Mouse (Mus musculus) left cerebral cortex, adult 2 months (tissue): ENCODE measurements around the gene Coq8a. TPM values are rescaled to one million over a fixed set of nuclear protein-coding genes. Genes with fewer than 3 reads are reported as not detected.

Experiments used
- DNase-seq, 2 experiments: peaks; one replicate each; pipeline ENCODE4 v3.0.0; 2021 to 2022; ENCODE audit warnings: low spot score in 2 of 2, mixed read lengths in 1 of 2; ENCODE audit errors: extremely low spot score in 1 of 2
- H3K27ac ChIP-seq: fragments of 200-600 bp; 2 replicates; pipeline ENCODE4 v1.8.1; 2022
- H3K4me3 ChIP-seq: fragments of 200-600 bp; 2 replicates; pipeline ENCODE4 v1.8.1; 2022
- CTCF ChIP-seq: fragments of 200-600 bp; IDR thresholded peaks from 2 replicates; pipeline ENCODE4 v1.8.1; 2022; ENCODE audit warnings: antibody characterized with exemption, mild to moderate bottlenecking, moderate library complexity
- intact Hi-C: fragments of 180-260 bp; cut with DNase I; formaldehyde crosslinking; loops from one replicate; pipeline ENCODE4 v1.15.1; 2025
- total RNA-seq, 2 experiments: library from RNA; stranded (reverse); gene quantifications; 2 replicates each; pipeline ENCODE4 v1.2.3; 2021

The Coq8a gene
- total RNA-seq, 2 experiments from 2014 or later, result 44.0 to 50.0 TPM

DNA sequence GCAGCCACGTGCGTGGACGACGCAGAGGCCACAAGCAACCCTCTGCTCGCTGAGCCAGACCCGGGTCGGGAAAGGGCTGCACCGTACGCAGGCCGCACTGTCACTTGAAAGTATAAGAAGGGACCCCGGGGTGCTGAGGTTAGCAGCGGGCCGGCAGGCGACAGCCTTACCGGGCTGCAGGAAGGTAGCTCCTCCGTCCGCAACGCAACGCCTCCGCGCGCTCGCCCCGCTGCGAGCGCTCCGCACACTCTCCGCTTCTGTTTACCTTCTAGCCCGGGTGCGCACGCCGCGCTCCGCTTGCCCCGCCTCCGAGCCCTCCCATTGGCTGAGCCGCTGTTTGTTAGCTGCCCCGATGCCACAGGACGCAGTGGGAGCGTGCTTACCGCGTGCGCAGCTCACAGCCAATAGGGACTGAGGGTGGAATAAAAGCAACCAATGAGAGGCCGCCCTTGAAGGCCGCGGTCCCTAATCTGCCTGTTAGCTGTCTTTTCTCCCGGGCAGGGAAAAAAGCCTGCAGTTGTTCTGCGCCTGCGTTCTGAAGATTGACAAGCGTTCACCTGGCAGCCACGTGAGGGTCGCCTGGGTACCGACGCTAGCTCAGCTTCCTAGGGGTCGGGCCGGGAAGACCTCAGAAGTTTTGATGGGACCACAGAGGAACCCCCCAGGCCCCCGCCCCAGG is 3.6 kb downstream of the Coq8a start:
- no peak for TF ChIP-seq CTCF
- H3K4me3 ChIP-seq, result peak overlapping the region; percentile 69
- peak overlapping the region; percentile 48 for H3K27ac ChIP-seq
- peak; percentile 97 to 98 for DNase-seq
- intact Hi-C loops, result no loop called here

DNA sequence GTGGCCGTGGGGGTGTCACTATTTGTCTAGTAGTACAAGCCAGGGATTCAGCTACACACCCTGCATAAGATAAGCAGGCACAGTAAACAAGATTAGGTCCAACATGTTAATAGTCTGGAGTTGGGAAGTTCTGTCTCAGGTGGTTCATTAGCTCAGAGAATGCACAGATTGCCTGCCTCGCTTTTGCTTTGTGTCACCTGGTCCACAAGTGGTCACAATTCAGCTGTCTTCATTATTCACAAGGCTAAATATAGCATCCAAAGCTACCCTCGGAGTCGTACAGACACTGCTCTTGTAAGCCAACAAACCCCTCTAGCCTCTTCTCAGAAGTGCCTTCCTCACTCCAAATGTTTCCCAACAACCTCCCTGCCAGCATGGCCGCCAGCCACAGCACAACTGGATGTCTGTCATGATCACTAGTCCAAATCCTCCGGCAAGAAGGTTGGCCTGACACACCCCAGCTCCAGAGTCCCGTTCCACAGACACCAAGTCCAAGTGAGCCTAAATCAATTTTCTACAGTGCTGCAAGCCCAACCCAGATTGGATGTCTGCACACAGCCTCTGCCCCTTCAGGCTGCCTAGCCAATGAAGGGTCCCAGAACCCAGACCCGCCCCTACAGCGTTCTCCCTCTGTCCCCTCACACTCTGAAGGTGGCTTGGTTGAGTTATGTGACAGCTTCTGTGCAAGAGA is 4.5 kb downstream of the Coq8a start:
- peak overlapping the region; percentile 48; the same call in 1 of the 2 replicates for H3K27ac ChIP-seq
- peak overlapping the region; percentile 69 for H3K4me3 ChIP-seq
- intact Hi-C loops, result no loop called here
- DNase-seq, result peak in 1 of 2 experiments; percentile 21
- TF ChIP-seq CTCF, result no peak

DNA sequence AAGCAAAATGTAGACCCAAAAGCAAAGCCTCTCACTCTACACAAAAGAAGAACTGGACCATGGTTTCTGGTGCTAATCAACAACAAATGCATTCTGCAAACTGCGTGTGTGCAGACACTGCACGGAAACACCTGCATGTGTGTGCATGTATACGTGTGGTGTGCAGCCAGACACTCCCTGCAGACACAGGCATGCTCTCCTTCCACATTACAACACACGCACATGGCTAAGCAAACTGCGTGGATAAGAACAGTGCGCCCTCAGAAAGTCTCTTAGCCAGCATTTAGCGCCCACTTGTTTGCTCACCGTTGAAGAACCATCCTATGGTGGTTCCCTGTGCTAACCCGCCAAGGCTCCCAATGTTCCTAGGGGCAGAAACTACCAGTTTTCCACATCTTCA is 5.4 kb downstream of the Coq8a start:
- no peak for DNase-seq
- intact Hi-C loops, result no loop called here
- no peak overlapping the region for H3K27ac ChIP-seq
- no peak overlapping the region for H3K4me3 ChIP-seq
- TF ChIP-seq CTCF, result no peak

DNA sequence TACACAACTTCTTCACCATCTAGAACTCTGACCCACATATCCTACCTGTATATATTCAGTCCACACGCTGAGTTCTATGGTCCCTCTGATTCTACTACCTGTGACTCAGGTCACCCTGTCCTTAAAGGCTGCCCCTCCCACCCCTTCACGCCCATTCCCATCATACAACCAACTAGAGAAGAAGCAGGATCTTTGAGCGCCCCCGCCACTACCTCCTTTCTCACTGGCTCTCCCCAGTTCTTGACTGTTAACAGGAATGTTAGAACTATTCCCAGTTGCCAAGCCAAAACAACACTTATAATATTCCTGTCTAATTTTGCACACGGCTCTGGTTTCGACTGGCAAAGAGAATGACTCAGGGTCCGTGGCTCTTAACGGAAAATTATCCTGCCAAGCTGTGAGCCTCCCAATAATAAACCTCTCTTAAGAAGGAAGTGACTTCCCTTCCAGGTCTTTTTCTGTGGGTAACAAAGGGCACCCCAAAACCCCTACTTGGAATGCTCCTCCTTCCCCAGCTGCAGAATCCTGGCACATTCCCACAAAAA is 5.9 kb downstream of the Coq8a start:
- TF ChIP-seq CTCF, result no peak
- intact Hi-C loops, result no loop called here

DNA sequence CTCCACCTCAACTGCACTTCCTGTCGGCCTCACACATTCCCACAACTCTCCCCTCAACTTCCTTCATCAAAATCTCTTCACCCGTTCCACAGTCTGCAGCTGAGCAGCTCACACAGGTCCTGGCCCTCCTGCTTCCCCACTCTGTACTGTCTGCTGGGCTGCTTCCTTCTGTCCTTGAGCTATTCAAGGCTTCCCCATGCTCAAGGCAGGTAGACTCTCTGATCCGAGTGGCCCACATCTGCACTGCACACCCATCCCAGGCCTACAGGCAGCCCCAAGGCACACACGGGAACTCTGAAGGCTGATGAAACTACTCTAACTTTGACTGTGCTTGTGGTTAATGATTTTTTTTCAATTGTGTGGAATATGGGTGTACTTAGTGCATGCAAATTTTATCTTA is 6.5 kb downstream of the Coq8a start:
- intact Hi-C loops, result no loop called here
- Histone ChIP-seq H3K27ac (no peak overlapping the region), H3K4me3 (no peak overlapping the region)
- no peak for TF ChIP-seq CTCF
- DNase-seq, result no peak

More for the DNA sequence above, 5.9 kb downstream of the Coq8a start:
- no peak overlapping the region for H3K4me3 ChIP-seq
- no peak for DNase-seq
- H3K27ac ChIP-seq, result no peak overlapping the region

DNA sequence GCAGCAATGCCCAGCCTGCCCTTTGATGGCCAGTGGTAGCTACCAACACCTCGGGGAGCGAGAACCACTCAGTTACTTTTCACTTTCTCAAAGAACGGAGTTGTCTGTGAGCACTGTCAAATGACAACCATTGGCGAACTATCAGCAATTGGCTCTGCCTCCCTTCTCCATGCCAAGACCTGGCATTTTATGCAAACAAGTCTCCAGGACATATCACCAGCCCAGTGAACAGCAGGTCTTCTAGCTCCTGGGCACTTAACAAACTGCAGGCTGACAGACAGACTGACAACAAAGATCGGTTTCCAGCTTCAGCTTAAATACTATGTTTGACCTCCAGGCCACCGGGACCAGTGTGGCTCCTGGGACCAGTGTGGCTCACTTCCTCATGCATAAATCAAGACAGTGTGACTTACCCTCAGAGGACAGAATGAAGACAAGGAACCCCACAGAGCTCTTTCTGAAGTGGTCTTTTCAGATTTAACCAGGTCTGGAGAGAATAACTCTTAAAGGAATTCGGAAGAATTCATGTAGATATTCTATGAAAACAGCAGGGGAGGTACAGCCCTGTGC is 7.7 kb downstream of the Coq8a start:
- Histone ChIP-seq H3K27ac (no peak overlapping the region), H3K4me3 (no peak overlapping the region)
- intact Hi-C loops, result no loop called here
- TF ChIP-seq CTCF, result no peak
- DNase-seq, result no peak

DNA sequence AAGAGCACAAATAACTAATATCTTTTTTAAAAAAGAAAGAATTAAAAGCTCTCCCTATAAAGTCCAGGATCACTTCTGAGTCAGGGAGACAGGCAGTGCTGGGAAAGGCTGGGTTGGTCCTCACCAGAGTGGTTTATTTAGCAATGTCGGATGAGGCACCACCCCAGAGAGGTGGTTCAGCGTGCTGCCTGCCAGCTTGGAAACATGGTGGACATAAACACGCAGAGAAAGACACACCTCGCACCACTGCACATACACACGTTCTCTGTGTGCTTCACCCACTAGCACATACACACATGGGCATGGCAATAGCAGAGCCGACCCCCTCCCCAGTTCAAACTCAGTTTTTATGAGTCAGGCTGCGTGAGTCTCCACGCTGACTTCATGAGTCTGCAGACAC is 8.3 kb downstream of the Coq8a start:
- no peak for DNase-seq
- no peak overlapping the region for H3K4me3 ChIP-seq
- TF ChIP-seq CTCF, result no peak
- no peak overlapping the region for H3K27ac ChIP-seq
- intact Hi-C loops, result no loop called here

DNA sequence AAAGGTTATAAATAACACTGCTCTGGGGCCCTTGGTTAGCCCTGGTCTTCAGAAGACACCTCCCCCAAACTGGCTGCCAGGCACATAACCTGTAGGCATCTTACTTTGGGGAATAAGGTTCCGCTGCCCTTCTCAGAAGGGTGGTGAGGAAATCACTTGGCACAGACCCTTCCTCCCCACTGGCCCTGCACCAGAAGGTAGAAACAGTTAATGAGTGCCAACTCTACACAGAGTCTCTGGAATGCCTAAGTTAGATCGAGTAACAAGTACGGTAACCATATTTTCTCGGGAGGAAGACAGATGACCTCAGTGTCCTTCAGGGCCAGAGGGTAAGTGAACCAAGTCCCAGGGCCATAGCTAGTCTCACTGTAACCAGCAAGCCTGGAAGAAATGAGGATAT is 10.5 kb downstream of the Coq8a start:
- H3K4me3 ChIP-seq, result no peak overlapping the region
- H3K27ac ChIP-seq, result no peak overlapping the region
- DNase-seq, result no peak
- intact Hi-C loops, result no loop called here
- TF ChIP-seq CTCF, result no peak

DNA sequence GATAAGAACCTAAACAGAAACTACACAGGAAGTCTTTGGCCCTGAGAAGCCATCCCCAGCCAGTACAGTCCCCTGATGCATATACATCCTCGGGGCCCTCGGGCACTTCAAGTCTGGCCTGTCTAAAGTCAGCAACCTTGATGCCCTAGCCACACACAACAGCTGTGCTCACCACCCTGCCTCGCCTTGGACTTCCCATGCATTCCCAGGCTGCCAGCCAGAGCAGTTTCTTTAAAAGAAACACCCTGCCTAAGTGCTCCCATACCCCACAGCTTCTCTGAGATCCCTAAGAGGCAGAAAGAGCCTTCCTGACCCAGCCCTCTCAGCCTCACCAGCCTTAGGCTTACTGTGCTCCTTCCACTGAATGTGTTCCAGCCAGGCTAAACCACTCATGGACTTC is 13.0 kb downstream of the Coq8a start:
- intact Hi-C loops, result no loop called here
- H3K27ac ChIP-seq, result no peak overlapping the region
- peak in 1 of 2 experiments; percentile 8 for DNase-seq
- no peak for TF ChIP-seq CTCF
- H3K4me3 ChIP-seq, result no peak overlapping the region

DNA sequence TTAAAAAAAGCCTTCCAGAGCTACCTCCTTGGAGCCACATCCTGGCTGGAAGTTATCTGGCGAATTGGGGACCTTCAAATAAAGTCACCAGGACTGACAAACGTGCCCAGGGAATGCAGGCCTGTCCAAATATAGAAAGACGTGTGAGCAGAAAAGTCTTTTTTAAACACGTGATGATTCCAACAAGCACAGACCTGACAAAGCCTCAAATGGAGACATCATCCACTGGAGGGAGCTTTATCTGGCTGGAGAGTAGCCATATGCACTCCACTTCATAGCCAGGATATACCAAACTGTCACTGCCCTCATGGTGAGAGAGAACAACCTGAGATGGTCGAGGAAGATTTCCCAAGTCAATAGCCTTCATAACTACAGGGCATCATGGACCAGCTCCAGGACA is 13.5 kb downstream of the Coq8a start:
- no peak for DNase-seq
- intact Hi-C loops, result no loop called here
- Histone ChIP-seq H3K27ac (no peak overlapping the region), H3K4me3 (no peak overlapping the region)
- TF ChIP-seq CTCF, result no peak; the same call in 1 of the 2 replicates

DNA sequence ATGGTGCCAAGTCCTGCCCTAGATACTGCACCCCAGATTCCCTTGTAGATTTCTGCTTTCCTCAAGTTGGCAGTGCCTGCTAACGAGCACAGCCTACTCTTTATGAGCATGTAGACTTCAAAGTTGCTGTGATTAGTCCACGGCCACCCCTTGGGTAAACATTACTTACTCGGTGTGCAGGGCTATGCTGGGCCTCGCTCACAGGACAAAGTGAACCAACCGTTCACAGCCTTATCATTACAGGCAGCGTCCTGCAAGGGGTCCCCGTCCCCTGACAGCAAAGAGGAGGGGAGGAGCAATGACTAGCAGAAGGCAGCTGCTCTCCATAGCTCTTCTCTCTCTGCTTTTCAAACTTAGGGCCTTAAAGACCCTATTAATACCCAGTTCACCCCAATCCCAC is 14.6 kb downstream of the Coq8a start:
- no peak for TF ChIP-seq CTCF
- DNase-seq, result no peak
- H3K4me3 ChIP-seq, result no peak overlapping the region
- intact Hi-C loops, result no loop called here
- no peak overlapping the region for H3K27ac ChIP-seq

DNA sequence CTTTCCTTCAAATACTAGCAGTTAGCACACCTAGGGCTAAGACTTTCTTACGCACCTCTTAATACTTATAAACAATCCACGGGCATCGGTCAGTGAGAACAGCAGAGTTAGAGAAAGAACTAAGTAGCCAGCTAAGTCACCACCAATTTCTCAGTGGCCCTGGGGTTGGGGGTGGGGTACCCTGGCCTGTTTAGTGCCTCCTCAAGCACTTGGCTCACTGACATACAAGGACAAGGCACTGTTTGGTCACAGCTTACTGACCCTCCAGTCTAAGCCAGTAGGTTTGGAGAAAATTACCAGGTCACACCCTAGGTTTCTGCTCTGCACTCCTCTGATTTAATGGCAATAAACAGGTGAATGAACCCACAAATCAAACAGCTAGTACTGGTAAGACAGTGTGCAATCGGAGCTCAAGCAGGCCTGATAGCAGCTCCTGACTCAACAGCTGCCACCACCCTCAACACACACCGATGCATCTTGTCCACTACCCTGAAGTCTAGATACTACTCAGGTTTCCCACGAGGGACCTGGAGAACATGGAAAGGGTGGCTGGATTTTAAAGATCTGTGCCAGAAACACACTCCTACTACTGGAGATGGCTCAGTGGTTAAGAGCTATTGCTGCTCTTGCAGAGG is 15.8 kb downstream of the Coq8a start:
- H3K4me3 ChIP-seq, result no peak overlapping the region
- H3K27ac ChIP-seq, result no peak overlapping the region
- no peak for DNase-seq
- intact Hi-C loops, result no loop called here
- no peak for TF ChIP-seq CTCF
